Mouse (Mus musculus): Measurements from ENCODE around the gene Pemt. TPM values are rescaled to one million over a fixed set of nuclear protein-coding genes. Genes with fewer than 3 reads are reported as not detected.

The Pemt gene
- total RNA-seq (2023), result 1 to 10 TPM; 2.6 to 2.8 TPM

DNA sequence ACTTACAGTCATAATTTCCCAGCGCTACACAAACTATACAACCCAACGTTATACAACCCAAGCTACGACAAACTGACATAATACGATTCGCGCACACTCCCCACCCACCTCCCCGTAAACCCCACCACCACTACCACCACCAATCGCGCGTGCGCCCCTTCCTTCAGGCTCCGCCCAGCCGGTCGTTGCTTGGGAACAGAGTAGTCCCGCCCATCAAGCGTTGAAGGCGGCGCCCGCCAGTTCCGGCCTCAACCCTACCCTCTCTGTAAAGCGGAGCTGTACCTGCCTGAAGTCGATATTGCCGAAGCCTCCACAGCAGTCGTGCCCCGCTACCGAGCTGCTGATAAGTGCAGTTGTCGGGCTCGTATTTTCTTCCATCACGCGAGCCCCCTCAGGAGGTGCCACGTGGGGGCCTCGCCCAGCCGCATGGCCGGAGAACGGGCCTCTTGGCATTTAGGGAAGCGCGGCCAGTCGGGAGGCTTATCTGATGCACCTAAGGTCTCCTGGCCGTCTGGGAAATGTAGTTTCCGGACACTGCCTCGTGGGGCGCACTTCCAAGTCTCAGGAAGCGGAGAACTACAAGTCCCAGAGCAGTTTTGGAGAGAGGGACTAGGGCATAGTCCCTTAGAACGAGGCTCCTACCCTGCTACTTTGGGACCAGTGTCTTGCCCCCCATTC is at the start of gene Pemt:
TSS of gene Pemt (minus strand) at position 432 of the 678 bp plus-strand sequence.

DNA sequence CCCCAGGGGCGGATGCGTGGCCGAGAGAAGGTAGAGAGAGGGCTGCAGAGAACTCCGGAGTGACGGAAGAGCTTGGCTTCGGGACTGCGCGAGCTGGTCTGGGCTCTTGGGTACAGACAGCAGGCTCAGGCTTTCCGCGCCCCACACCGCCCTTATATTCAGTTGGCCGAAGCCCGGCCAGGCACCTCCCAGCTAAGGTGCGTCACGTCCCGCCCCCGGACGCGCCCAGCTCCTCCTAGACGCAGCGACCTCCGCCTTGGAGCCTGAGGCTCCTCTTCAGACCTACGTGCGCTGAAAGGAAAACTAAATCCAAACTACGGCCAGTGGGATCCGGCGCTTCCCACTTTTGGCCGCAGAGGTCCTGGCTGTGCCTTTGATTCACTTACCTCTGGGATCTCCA is 81.5 kb downstream of the Pemt start, which contains the start of gene Rasd1:
TSS of gene Rasd1 (minus strand) at position 127 of the 400 bp plus-strand sequence.

DNA sequence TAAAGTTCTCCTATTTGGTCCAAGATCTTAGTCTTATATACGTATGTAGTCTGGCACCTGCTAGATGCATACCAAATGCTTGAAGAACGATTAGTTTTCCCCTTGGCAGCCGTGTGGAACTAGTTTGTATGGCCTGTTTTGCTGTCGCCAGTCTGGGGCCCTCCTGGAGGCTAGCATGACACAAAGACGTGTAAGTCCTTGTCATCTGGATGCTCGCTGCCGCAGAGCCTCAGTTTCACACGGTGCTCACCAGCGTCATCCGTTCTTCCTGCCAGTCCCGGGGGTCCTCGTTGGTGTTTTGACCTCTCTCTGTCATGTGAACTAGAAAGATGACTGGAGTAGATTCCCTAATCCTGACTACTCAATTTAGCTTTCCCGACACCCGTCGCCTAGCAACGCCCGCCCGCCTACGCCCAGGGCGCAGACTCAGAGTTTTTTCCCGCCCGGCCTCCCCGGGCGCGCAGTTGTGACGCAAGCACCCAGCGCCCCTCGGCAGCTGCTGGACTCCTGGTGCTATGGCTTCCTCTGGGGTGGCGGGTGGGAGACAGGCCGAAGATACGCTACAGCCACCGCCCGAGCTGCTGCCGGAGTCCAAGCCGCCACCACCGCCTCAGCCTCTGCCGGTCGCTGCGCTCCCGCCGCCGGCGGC is 98.4 kb downstream of the Pemt start, which contains the start of gene Med9:
TSS of gene Med9 (plus strand) at position 455 of the 649 bp plus-strand sequence.

Other genes with a start within 250 kb of the Pemt start
- 100 to 1,000 TPM in 1 of 2 experiments, 10 to 100 TPM in 1; 81.5 to 119 TPM for gene Flcn, start 236.5 kb downstream of the Pemt start, total RNA-seq (2023)
- gene Nt5m, start 207.0 kb downstream of the Pemt start, total RNA-seq (2023), result 10 to 100 TPM in 1 of 2 experiments, 1 to 10 TPM in 1; 9.8 to 12.2 TPM
- 10 to 100 TPM; 89.8 to 93.1 TPM for gene Cops3, start 206.7 kb downstream of the Pemt start, total RNA-seq (2023)
- gene Med9, start 98.3 kb downstream of the Pemt start, total RNA-seq (2023), result 10 to 100 TPM in 1 of 2 experiments, 1 to 10 TPM in 1; 7.4 to 10.6 TPM
- gene Rasd1, start 81.5 kb downstream of the Pemt start, total RNA-seq (2023), result 10 to 100 TPM in 1 of 2 experiments, 1 to 10 TPM in 1; 7.2 to 10.6 TPM
- 10 to 100 TPM; 37.5 to 60.5 TPM for gene Rai1, start 58.5 kb upstream of the Pemt start, total RNA-seq (2023)
- gene Srebf1, start 176.1 kb upstream of the Pemt start, total RNA-seq (2023), result 100 to 1,000 TPM; 123 to 125 TPM